Mouse (Mus musculus): ENCODE data around the gene Wdr63.

- TF ChIP-seq POLR2AphosphoS2 (IDR thresholded peaks at IDR 0.05; ENCODE audit: low read length) (no peak), ELF1 (IDR thresholded peaks at IDR 0.05; ENCODE audit: low read depth, low read length) (no peak), SIN3A (IDR thresholded peaks at IDR 0.05; ENCODE audit: low read length) (no peak), POLR2A (IDR thresholded peaks at IDR 0.05; ENCODE audit: control insufficient read depth in 1 of 2, insufficient read depth in 1 of 2, low read depth in 1 of 2, low read length in 2 of 2, poor library complexity in 1 of 2) (no peak), ZMIZ1 (IDR thresholded peaks at IDR 0.05; ENCODE audit: low read depth, low read length) (no peak), CTCF (IDR thresholded peaks at IDR 0.05 in 2 of 3, conservative IDR thresholded peaks at IDR 0.05 in 1 of 3; ENCODE audit: control insufficient read depth in 1 of 3, insufficient read depth in 1 of 3, low read depth in 2 of 3, low read length in 3 of 3, poor library complexity in 1 of 3, severe bottlenecking in 1 of 3) (no peak; a peak in 1 of 6 replicates), ZNF384 (IDR thresholded peaks at IDR 0.05; ENCODE audit: low read depth, low read length) (no peak), UBTF (IDR thresholded peaks at IDR 0.05; ENCODE audit: borderline replicate concordance, insufficient read depth, low read depth, low read length) (no peak), USF2 (IDR thresholded peaks at IDR 0.05; ENCODE audit: borderline replicate concordance in 1 of 2, insufficient read depth in 1 of 2, low read depth in 1 of 2, low read length in 2 of 2) (no peak), MYC (IDR thresholded peaks at IDR 0.05; ENCODE audit: low read depth, low read length) (no peak), NELFE (IDR thresholded peaks at IDR 0.05; ENCODE audit: low read depth, low read length) (no peak), E2F4 (IDR thresholded peaks at IDR 0.05; ENCODE audit: borderline replicate concordance, low read depth, low read length) (no peak)
Observed at GRCm38 (mm10) chr3:146014321-146014720, 93.6 kb downstream of the Wdr63 start.

Data from MEL (cell line).